Mouse (Mus musculus): ENCODE measurements around the gene Ggt6. TPM values are rescaled to one million over a fixed set of nuclear protein-coding genes. Genes with fewer than 3 reads are reported as not detected.
A peak's percentile ranks its signal among the peaks of the same experiment; 100 is the strongest.

Ggt6 gene
- total and polyA plus RNA-seq, 2 experiments from 2014 or later = 5.3 TPM; not detected in 1

DNA sequence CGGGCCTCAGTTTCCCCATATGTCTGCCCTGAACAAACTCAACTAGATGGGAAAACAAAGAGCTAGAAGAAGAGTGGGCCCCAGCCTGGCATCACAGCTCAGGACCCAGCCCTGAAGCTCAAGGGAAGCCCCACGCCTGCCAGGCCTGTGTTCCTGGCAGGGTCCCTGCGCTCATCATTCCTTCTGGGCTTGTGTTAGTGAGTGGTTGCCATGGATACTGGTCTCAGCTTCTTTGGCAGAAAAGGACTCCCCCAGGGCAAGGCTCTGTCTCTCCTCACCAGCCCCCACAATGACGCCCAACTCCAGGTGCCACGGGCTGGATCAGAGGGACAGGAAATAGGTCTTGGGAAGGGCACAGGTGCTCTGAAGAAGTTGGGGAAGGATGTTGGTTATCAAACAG lies 49.8 kb downstream of the Ggt6 start:
- no peaks in the 10 kb centered on the region for H3K9me3 ChIP-seq (replicated peaks; ENCODE audit: control insufficient read depth, low read length)
- WGBS = 59% methylated on average over 5 of the region's 5 CpGs
- no peak overlapping the region for H3K9ac ChIP-seq (replicated peaks; ENCODE audit: low read depth, low read length)
- H3K4me2 ChIP-seq (ENCODE audit: low read depth, low read length) = no peak overlapping the region
- ATAC-seq (ENCODE audit: insufficient read depth, low read depth) (no peak), DNase-seq (ENCODE audit: low spot score) (no peak)
- H3K36me3 ChIP-seq (replicated peaks; ENCODE audit: control insufficient read depth, insufficient read depth, low read length) = no peaks in the 10 kb centered on the region
- H3K4me1 ChIP-seq (ENCODE audit: control insufficient read depth, insufficient read depth) = peaks cover 15% of the 10 kb centered on the region
- no peak overlapping the region for H3K27ac ChIP-seq (ENCODE audit: low read depth)
- H3K4me3 ChIP-seq (ENCODE audit: low read depth, low read length) = no peak overlapping the region
- H3K27me3 ChIP-seq (ENCODE audit: control insufficient read depth, insufficient read depth, low read length) = peaks cover 30% of the 10 kb centered on the region
- TF ChIP-seq CTCF (IDR thresholded peaks at IDR 0.05; ENCODE audit: low read depth) = no peak
- no peak for TF ChIP-seq EP300 (IDR thresholded peaks at IDR 0.05; ENCODE audit: low read depth)

DNA sequence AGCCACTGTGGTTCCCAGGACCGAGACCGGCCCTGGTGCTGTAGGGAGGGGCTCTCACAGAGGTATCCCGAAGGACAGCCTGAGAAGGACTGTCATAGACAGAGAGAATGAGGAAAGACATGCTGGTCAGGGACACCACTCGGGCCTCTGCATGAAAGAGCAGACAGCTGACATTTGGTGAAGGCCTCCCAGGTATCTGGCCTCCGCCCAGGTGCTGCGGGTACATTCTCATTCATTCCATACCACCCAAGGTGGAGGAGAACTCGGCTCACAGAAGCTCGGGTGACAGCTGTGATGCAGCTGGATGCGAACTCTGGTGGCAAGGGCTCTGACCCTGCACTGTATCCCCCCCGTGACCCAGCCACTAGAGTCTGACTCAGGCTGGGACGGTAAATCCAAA lies 50.6 kb downstream of the Ggt6 start:
- DNase-seq (ENCODE audit: low spot score) (no peak), ATAC-seq (ENCODE audit: insufficient read depth, low read depth) (no peak)
- Histone ChIP-seq H3K9me3 (replicated peaks; ENCODE audit: control insufficient read depth, low read length) (no peaks in the 10 kb centered on the region), H3K4me3 (ENCODE audit: low read depth, low read length) (no peak overlapping the region), H3K27ac (ENCODE audit: low read depth) (no peak overlapping the region), H3K4me1 (ENCODE audit: control insufficient read depth, insufficient read depth) (peaks cover 15% of the 10 kb centered on the region), H3K9ac (replicated peaks; ENCODE audit: low read depth, low read length) (no peak overlapping the region), H3K27me3 (ENCODE audit: control insufficient read depth, insufficient read depth, low read length) (peaks cover 34% of the 10 kb centered on the region), H3K4me2 (ENCODE audit: low read depth, low read length) (no peak overlapping the region), H3K36me3 (replicated peaks; ENCODE audit: control insufficient read depth, insufficient read depth, low read length) (no peaks in the 10 kb centered on the region)
- 70% methylated on average over 11 of the region's 11 CpGs for WGBS
- no peak for TF ChIP-seq CTCF (IDR thresholded peaks at IDR 0.05; ENCODE audit: low read depth)
- no peak for TF ChIP-seq EP300 (IDR thresholded peaks at IDR 0.05; ENCODE audit: low read depth)

DNA sequence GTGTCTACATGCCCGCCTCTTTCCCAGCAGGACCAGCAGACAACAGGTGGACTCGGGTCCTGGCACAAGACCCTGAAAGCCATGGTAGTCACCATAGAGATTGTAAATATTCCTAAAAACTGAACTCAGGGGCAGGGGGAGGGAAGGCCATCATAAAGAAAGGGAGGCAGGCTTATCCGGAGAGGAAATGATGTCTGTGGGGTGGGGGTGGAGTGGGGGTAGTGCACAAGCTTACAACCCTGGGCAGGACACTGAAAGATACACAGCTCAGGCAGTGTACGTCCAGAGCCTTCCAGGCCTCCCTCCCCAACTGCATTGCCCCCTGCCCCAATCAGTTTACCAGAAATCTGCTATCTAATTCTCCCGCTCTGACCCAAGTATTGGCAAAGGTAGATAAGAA lies 51.8 kb downstream of the Ggt6 start:
- Histone ChIP-seq H3K4me3 (ENCODE audit: low read depth, low read length) (no peak overlapping the region), H3K9ac (replicated peaks; ENCODE audit: low read depth, low read length) (no peak overlapping the region), H3K9me3 (replicated peaks; ENCODE audit: control insufficient read depth, low read length) (no peaks in the 10 kb centered on the region), H3K4me2 (ENCODE audit: low read depth, low read length) (peak overlapping the region; percentile 98), H3K27me3 (ENCODE audit: control insufficient read depth, insufficient read depth, low read length) (peaks cover 40% of the 10 kb centered on the region), H3K36me3 (replicated peaks; ENCODE audit: control insufficient read depth, insufficient read depth, low read length) (no peaks in the 10 kb centered on the region), H3K4me1 (ENCODE audit: control insufficient read depth, insufficient read depth) (peaks cover 4% of the 10 kb centered on the region), H3K27ac (ENCODE audit: low read depth) (peak overlapping the region; percentile 43)
- no peak for TF ChIP-seq CTCF (IDR thresholded peaks at IDR 0.05; ENCODE audit: low read depth)
- no peak for TF ChIP-seq EP300 (IDR thresholded peaks at IDR 0.05; ENCODE audit: low read depth)
- ATAC-seq (ENCODE audit: insufficient read depth, low read depth) = no peak
- WGBS = 49% methylated on average over 5 of the region's 5 CpGs
- no peak for DNase-seq (ENCODE audit: low spot score)

DNA sequence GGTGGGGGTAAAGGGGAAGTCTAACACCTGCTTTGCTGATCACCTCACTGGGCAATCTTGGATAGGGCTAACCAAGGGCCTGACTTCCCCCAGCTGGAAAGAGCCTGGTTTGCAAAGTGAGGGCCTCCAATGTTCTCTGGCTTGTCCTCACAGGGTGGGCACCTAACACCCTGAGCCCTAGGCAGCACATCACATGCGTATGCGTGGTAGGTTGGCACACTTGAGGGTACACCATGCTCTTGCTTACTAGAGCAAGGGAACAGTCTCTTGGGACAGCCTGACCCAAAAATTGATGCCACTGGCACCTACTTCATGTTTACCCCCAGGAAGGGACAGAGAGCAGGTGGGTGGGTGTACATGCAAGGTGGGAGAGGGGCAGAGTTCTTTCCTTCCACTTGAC lies 52.4 kb downstream of the Ggt6 start:
- Histone ChIP-seq H3K36me3 (replicated peaks; ENCODE audit: control insufficient read depth, insufficient read depth, low read length) (no peaks in the 10 kb centered on the region), H3K9ac (replicated peaks; ENCODE audit: low read depth, low read length) (peak overlapping the region; percentile 68; the same call in 1 of the 2 replicates), H3K9me3 (replicated peaks; ENCODE audit: control insufficient read depth, low read length) (no peaks in the 10 kb centered on the region), H3K27me3 (ENCODE audit: control insufficient read depth, insufficient read depth, low read length) (peaks cover 40% of the 10 kb centered on the region), H3K4me1 (ENCODE audit: control insufficient read depth, insufficient read depth) (no peaks in the 10 kb centered on the region), H3K4me3 (ENCODE audit: low read depth, low read length) (peak overlapping the region; percentile 73), H3K4me2 (ENCODE audit: low read depth, low read length) (peak overlapping the region; percentile 98), H3K27ac (ENCODE audit: low read depth) (peak overlapping the region; percentile 43)
- no peak for TF ChIP-seq EP300 (IDR thresholded peaks at IDR 0.05; ENCODE audit: low read depth)
- TF ChIP-seq CTCF (IDR thresholded peaks at IDR 0.05; ENCODE audit: low read depth) = no peak
- DNase-seq (ENCODE audit: low spot score) (no peak), ATAC-seq (ENCODE audit: insufficient read depth, low read depth) (no peak)
- WGBS = 90% methylated on average over 2 of the region's 2 CpGs

Small RNA genes within 50 kb of the gene (microRNA-seq; reads per million reads assigned to microRNA genes)
- gene Mir6338 = not detected

Other genes starting within 250 kb of the Ggt6 start
- gene Gm43951, start 228.7 kb upstream of the Ggt6 start, total RNA-seq (2014; rRNA removed; ENCODE audit: low replicate concordance) = not detected in 2 replicates
- 0.07 TPM in 1 of 2 replicates, not detected in the other for gene Gm43951, start 228.7 kb upstream of the Ggt6 start, polyA plus RNA-seq (2015; fragmentation: Nextera tagmentation; extraction: Ambion mirVana)
- 5.5 TPM in 2 replicates for gene 4933427D14Rik, start 228.1 kb upstream of the Ggt6 start, total RNA-seq (2014; rRNA removed; ENCODE audit: low replicate concordance)
- gene 4933427D14Rik, start 228.1 kb upstream of the Ggt6 start, polyA plus RNA-seq (2015; fragmentation: Nextera tagmentation; extraction: Ambion mirVana) = 4.4 and 4.5 TPM in 2 replicates
- gene Txndc17, start 228.0 kb upstream of the Ggt6 start, total RNA-seq (2014; rRNA removed; ENCODE audit: low replicate concordance) = 62.9 and 75.4 TPM in 2 replicates
- gene Txndc17, start 228.0 kb upstream of the Ggt6 start, polyA plus RNA-seq (2015; fragmentation: Nextera tagmentation; extraction: Ambion mirVana) = 151 and 155 TPM in 2 replicates
- gene Med31, start 219.9 kb upstream of the Ggt6 start, total RNA-seq (2014; rRNA removed; ENCODE audit: low replicate concordance) = 13.2 and 15.2 TPM in 2 replicates
- gene Med31, start 219.9 kb upstream of the Ggt6 start, polyA plus RNA-seq (2015; fragmentation: Nextera tagmentation; extraction: Ambion mirVana) = 30.8 and 33.0 TPM in 2 replicates
- not detected in 2 replicates for gene Slc13a5, start 168.3 kb upstream of the Ggt6 start, total RNA-seq (2014; rRNA removed; ENCODE audit: low replicate concordance)
- gene Slc13a5, start 168.3 kb upstream of the Ggt6 start, polyA plus RNA-seq (2015; fragmentation: Nextera tagmentation; extraction: Ambion mirVana) = not detected in 2 replicates
- 2.6 and 3.4 TPM in 2 replicates for gene Xaf1, start 133.9 kb upstream of the Ggt6 start, total RNA-seq (2014; rRNA removed; ENCODE audit: low replicate concordance)
- gene Xaf1, start 133.9 kb upstream of the Ggt6 start, polyA plus RNA-seq (2015; fragmentation: Nextera tagmentation; extraction: Ambion mirVana) = 12.7 and 19.2 TPM in 2 replicates
- gene Fbxo39, start 121.1 kb upstream of the Ggt6 start, total RNA-seq (2014; rRNA removed; ENCODE audit: low replicate concordance) = not detected in 2 replicates
- gene Fbxo39, start 121.1 kb upstream of the Ggt6 start, polyA plus RNA-seq (2015; fragmentation: Nextera tagmentation; extraction: Ambion mirVana) = not detected in 2 replicates
- gene Tekt1, start 73.1 kb upstream of the Ggt6 start, total RNA-seq (2014; rRNA removed; ENCODE audit: low replicate concordance) = not detected in 2 replicates
- 0.19 and 0.62 TPM in 2 replicates for gene Tekt1, start 73.1 kb upstream of the Ggt6 start, polyA plus RNA-seq (2015; fragmentation: Nextera tagmentation; extraction: Ambion mirVana)
- gene Smtnl2, start 23.8 kb upstream of the Ggt6 start, total RNA-seq (2014; rRNA removed; ENCODE audit: low replicate concordance) = 88.5 and 93.0 TPM in 2 replicates
- gene Smtnl2, start 23.8 kb upstream of the Ggt6 start, polyA plus RNA-seq (2015; fragmentation: Nextera tagmentation; extraction: Ambion mirVana) = 72.9 and 79.2 TPM in 2 replicates
- gene Mybbp1a, start 5.8 kb downstream of the Ggt6 start, total RNA-seq (2014; rRNA removed; ENCODE audit: low replicate concordance) = 20.5 and 20.9 TPM in 2 replicates
- gene Mybbp1a, start 5.8 kb downstream of the Ggt6 start, polyA plus RNA-seq (2015; fragmentation: Nextera tagmentation; extraction: Ambion mirVana) = 41.3 and 42.1 TPM in 2 replicates
- gene Spns2, start 54.4 kb downstream of the Ggt6 start, total RNA-seq (2014; rRNA removed; ENCODE audit: low replicate concordance) = 31.8 and 44.2 TPM in 2 replicates
- 2.4 and 2.9 TPM in 2 replicates for gene Spns2, start 54.4 kb downstream of the Ggt6 start, polyA plus RNA-seq (2015; fragmentation: Nextera tagmentation; extraction: Ambion mirVana)
- not detected in 2 replicates for gene Spns3, start 115.0 kb downstream of the Ggt6 start, total RNA-seq (2014; rRNA removed; ENCODE audit: low replicate concordance)
- gene Spns3, start 115.0 kb downstream of the Ggt6 start, polyA plus RNA-seq (2015; fragmentation: Nextera tagmentation; extraction: Ambion mirVana) = 0.04 TPM in 2 replicates
- 47.5 and 51.1 TPM in 2 replicates for gene Ube2g1, start 171.8 kb downstream of the Ggt6 start, total RNA-seq (2014; rRNA removed; ENCODE audit: low replicate concordance)
- gene Ube2g1, start 171.8 kb downstream of the Ggt6 start, polyA plus RNA-seq (2015; fragmentation: Nextera tagmentation; extraction: Ambion mirVana) = 56.4 and 58.6 TPM in 2 replicates

Measured in heart, postnatal 0 days (tissue).